Mouse (Mus musculus): Measurements from ENCODE around the gene Smoc1.

- TF ChIP-seq CTCF (IDR thresholded peaks at IDR 0.05; ENCODE audit: extremely low read depth, insufficient read length, insufficient replicate concordance, low read depth, low read length) (no peak), POLR2A (IDR thresholded peaks at IDR 0.05; ENCODE audit: low read depth, low read length) (no peak)
Observed at GRCm38 (mm10) chr12:81150917-81151316, 124.3 kb downstream of the Smoc1 start.
